Mouse (Mus musculus): ENCODE data around the gene Plch2. TPM values are rescaled to one million over a fixed set of nuclear protein-coding genes. Genes with fewer than 3 reads are reported as not detected.

The Plch2 gene
- polyA plus RNA-seq, 1 experiment: 0.11 TPM

DNA sequence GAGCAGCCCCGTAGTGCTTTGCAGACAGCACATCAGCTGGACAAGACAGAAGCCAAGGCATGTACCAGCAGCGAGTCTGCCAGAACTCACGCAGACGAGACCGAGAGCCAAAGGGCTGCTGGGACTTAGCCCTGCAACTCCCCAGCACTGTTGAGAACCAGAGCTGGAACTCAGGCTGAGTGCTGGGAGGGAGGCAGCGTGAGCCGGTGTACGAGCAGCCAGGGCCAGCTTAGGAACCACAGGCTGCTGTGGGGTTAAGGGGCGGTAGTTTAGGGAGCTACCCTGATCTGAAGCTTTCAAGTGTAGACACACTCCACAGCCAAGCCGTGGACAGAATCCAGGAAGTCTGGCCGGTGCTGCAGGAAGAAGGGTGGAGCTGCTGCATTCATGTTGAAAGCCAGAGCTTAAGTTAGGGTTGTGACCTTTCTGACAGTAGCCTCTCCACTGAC lies 82.4 kb downstream of the Plch2 start:
- H3ac ChIP-seq (ENCODE audit: control insufficient read depth, insufficient read length, low read depth): no peak overlapping the region
- H3K4me3 ChIP-seq (ENCODE audit: insufficient read depth, poor library complexity, severe bottlenecking): no peak overlapping the region
- H3K79me2 ChIP-seq (ENCODE audit: control insufficient read depth, insufficient read depth): peaks cover 6% of the 10 kb centered on the region
- no peaks in the 10 kb centered on the region for H3K27me3 ChIP-seq (ENCODE audit: control insufficient read depth, insufficient read depth, insufficient read length)
- TF ChIP-seq MAX (IDR thresholded peaks at IDR 0.05) (no peak), MYOG (IDR thresholded peaks at IDR 0.05; ENCODE audit: control insufficient read depth, extremely low read depth, insufficient read length) (no peak), MYOD1 (IDR thresholded peaks at IDR 0.05; ENCODE audit: control insufficient read depth, insufficient read length, low read depth) (no peak), FOSL1 (IDR thresholded peaks at IDR 0.05; ENCODE audit: insufficient read depth, low read length, poor library complexity, severe bottlenecking) (no peak), USF1 (IDR thresholded peaks at IDR 0.05; ENCODE audit: low read depth) (no peak), CEBPB (IDR thresholded peaks at IDR 0.05; ENCODE audit: low read depth) (no peak), CTCF (IDR thresholded peaks at IDR 0.05; ENCODE audit: control insufficient read depth, insufficient read depth, insufficient read length) (no peak)
- H3K36me3 ChIP-seq (ENCODE audit: control insufficient read depth, insufficient read depth): peaks cover 91% of the 10 kb centered on the region
- H3K79me3 ChIP-seq (ENCODE audit: low read depth): no peaks in the 10 kb centered on the region

DNA sequence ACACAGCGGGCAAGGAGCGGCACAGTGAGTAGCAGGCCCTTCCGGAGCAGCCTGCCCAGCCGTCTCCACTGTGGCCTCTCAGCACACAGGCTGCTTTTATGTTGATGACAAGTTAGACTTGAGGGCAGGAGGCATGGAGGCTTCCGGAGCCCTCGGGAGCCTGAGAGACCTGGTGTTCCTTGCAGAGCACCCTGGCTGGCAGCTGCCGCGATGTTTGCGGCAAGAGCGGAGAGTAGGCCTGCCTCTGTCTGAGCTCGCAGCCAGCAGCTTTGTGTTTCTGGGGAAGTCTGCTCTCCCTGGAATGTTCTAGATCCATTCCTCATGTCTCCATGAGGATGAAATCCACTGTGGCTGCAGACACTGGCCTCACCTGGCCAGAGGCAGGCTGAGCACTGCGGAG lies 84.0 kb downstream of the Plch2 start:
- no peak overlapping the region for H3K4me3 ChIP-seq (ENCODE audit: insufficient read depth, poor library complexity, severe bottlenecking)
- peaks cover 22% of the 10 kb centered on the region for H3K79me2 ChIP-seq (ENCODE audit: control insufficient read depth, insufficient read depth)
- TF ChIP-seq CTCF (IDR thresholded peaks at IDR 0.05; ENCODE audit: control insufficient read depth, insufficient read depth, insufficient read length) (no peak), MYOD1 (IDR thresholded peaks at IDR 0.05; ENCODE audit: control insufficient read depth, insufficient read length, low read depth) (no peak), USF1 (IDR thresholded peaks at IDR 0.05; ENCODE audit: low read depth) (no peak), MYOG (IDR thresholded peaks at IDR 0.05; ENCODE audit: control insufficient read depth, extremely low read depth, insufficient read length) (no peak)
- H3K36me3 ChIP-seq (ENCODE audit: control insufficient read depth, insufficient read depth): peaks cover 81% of the 10 kb centered on the region
- H3K79me3 ChIP-seq (ENCODE audit: low read depth): peaks cover 4% of the 10 kb centered on the region
- no peak overlapping the region for H3ac ChIP-seq (ENCODE audit: control insufficient read depth, insufficient read length, low read depth)
- H3K27me3 ChIP-seq (ENCODE audit: control insufficient read depth, insufficient read depth, insufficient read length): no peaks in the 10 kb centered on the region

DNA sequence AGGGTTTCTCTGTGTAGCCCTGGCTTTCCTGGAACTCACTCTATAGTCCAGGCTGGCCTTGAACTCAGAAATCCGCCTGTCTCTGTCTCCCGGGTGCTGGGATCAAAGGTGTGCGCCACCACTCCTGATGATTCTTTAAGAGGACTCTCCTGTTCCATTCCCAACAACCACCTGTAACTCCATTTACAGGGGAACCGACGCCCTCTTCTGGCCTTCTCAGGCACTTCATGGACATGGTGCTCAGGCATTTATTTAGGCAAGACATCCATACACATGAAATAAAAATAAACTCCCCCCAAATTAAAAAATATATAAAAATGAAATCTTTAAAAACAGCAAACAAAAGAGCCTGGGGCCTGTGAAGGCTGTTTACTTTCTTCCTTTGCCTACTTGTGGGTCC lies 89.4 kb downstream of the Plch2 start:
- TF ChIP-seq MYOG (IDR thresholded peaks at IDR 0.05; ENCODE audit: control insufficient read depth, extremely low read depth, insufficient read length) (no peak), MYOD1 (IDR thresholded peaks at IDR 0.05; ENCODE audit: control insufficient read depth, insufficient read length, low read depth) (no peak), FOSL1 (IDR thresholded peaks at IDR 0.05; ENCODE audit: insufficient read depth, low read length, poor library complexity, severe bottlenecking) (no peak), CEBPB (IDR thresholded peaks at IDR 0.05; ENCODE audit: low read depth) (no peak), CTCF (IDR thresholded peaks at IDR 0.05; ENCODE audit: control insufficient read depth, insufficient read depth, insufficient read length) (no peak), MAX (IDR thresholded peaks at IDR 0.05) (no peak), USF1 (IDR thresholded peaks at IDR 0.05; ENCODE audit: low read depth) (no peak)
- H3K36me3 ChIP-seq (ENCODE audit: control insufficient read depth, insufficient read depth): peaks cover 41% of the 10 kb centered on the region
- H3K27me3 ChIP-seq (ENCODE audit: control insufficient read depth, insufficient read depth, insufficient read length): peaks cover 9% of the 10 kb centered on the region

DNA sequence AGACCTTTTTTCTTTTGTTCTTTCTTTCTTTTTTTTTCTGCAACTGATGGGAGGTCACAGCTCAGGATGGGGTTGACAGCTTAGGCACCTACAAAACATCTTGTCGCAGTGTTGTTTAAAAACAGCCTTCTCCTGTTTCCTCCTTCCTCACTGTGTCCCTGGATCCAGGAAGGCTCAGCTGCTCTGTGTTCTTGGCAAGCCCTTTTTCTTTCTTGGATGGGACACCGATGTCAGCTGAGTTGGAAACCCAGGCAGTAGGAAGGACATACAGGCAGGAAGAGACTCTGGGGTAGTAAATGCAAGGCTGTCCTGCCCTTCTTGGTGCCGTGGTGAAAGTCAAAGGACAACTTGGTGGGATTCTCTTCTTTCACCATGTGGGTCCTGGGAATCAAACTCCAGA lies 90.7 kb downstream of the Plch2 start:
- Histone ChIP-seq H3K79me2 (ENCODE audit: control insufficient read depth, insufficient read depth) (peaks cover 56% of the 10 kb centered on the region), H3K79me3 (ENCODE audit: low read depth) (peaks cover 32% of the 10 kb centered on the region), H3K36me3 (ENCODE audit: control insufficient read depth, insufficient read depth) (peaks cover 28% of the 10 kb centered on the region), H3K4me3 (ENCODE audit: insufficient read depth, poor library complexity, severe bottlenecking) (no peak overlapping the region), H3ac (ENCODE audit: control insufficient read depth, insufficient read length, low read depth) (peak overlapping the region; percentile 7), H3K27me3 (ENCODE audit: control insufficient read depth, insufficient read depth, insufficient read length) (peaks cover 22% of the 10 kb centered on the region)
- TF ChIP-seq USF1 (IDR thresholded peaks at IDR 0.05; ENCODE audit: low read depth) (no peak), MAX (IDR thresholded peaks at IDR 0.05) (no peak), CTCF (IDR thresholded peaks at IDR 0.05; ENCODE audit: control insufficient read depth, insufficient read depth, insufficient read length) (no peak), MYOG (IDR thresholded peaks at IDR 0.05; ENCODE audit: control insufficient read depth, extremely low read depth, insufficient read length) (no peak), MYOD1 (IDR thresholded peaks at IDR 0.05; ENCODE audit: control insufficient read depth, insufficient read length, low read depth) (no peak), CEBPB (IDR thresholded peaks at IDR 0.05; ENCODE audit: low read depth) (no peak), FOSL1 (IDR thresholded peaks at IDR 0.05; ENCODE audit: insufficient read depth, low read length, poor library complexity, severe bottlenecking) (no peak)

More for the DNA sequence above, 89.4 kb downstream of the Plch2 start:
- Histone ChIP-seq H3K4me3 (ENCODE audit: insufficient read depth, poor library complexity, severe bottlenecking) (no peak overlapping the region), H3K79me2 (ENCODE audit: control insufficient read depth, insufficient read depth) (peaks cover 56% of the 10 kb centered on the region), H3K79me3 (ENCODE audit: low read depth) (peaks cover 32% of the 10 kb centered on the region), H3ac (ENCODE audit: control insufficient read depth, insufficient read length, low read depth) (no peak overlapping the region)

DNA sequence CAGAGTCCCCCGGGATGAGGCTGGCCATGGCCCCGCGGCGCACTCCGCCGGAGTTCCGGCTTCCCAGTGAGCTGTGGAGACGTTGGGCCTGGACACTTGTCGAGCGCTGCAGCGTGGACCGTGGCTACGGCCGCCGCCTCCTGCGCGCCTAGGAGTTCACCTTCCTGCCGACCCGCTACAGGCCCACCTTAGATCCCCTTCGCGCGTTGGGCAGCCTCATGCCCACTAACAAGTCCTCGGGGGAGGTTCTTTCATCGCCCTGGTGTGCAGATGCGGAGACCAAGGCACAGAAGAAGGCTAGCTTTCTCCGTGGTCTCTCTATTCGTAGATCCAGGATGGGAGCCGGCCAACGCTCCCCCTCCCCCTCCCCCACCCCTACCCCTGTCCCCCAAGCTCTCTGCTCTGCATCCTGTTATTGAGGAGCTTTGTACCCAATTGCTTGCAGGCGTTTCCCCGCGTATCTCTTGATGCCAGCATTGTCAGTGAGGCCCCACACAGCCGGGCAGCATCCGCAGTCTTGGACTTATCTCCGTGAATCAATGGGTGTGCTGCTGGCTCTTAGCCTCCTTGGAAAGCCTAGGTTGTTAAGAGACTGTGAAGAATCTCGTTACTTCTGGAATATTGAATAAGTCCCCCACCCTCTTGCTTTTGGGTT lies 91.9 kb downstream of the Plch2 start:
- peaks cover 33% of the 10 kb centered on the region for H3K27me3 ChIP-seq (ENCODE audit: control insufficient read depth, insufficient read depth, insufficient read length)

More for the DNA sequence above, 91.9 kb downstream of the Plch2 start:
- Histone ChIP-seq H3K79me3 (ENCODE audit: low read depth) (peaks cover 32% of the 10 kb centered on the region), H3K4me3 (ENCODE audit: insufficient read depth, poor library complexity, severe bottlenecking) (peak overlapping the region; percentile 61), H3K36me3 (ENCODE audit: control insufficient read depth, insufficient read depth) (peaks cover 17% of the 10 kb centered on the region), H3K79me2 (ENCODE audit: control insufficient read depth, insufficient read depth) (peaks cover 54% of the 10 kb centered on the region), H3ac (ENCODE audit: control insufficient read depth, insufficient read length, low read depth) (peak overlapping the region; percentile 95)
- TF ChIP-seq MYOG (IDR thresholded peaks at IDR 0.05; ENCODE audit: control insufficient read depth, extremely low read depth, insufficient read length) (no peak), CEBPB (IDR thresholded peaks at IDR 0.05; ENCODE audit: low read depth) (no peak), FOSL1 (IDR thresholded peaks at IDR 0.05; ENCODE audit: insufficient read depth, low read length, poor library complexity, severe bottlenecking) (no peak), CTCF (IDR thresholded peaks at IDR 0.05; ENCODE audit: control insufficient read depth, insufficient read depth, insufficient read length) (no peak), MAX (IDR thresholded peaks at IDR 0.05) (no peak), USF1 (IDR thresholded peaks at IDR 0.05; ENCODE audit: low read depth) (no peak), MYOD1 (IDR thresholded peaks at IDR 0.05; ENCODE audit: control insufficient read depth, insufficient read length, low read depth) (no peak)
